Mouse (Mus musculus): ENCODE results near the gene Wfdc15b.

GRCm38 (mm10) chr2:164175850-164176249 is 45.6 kb downstream of the Wfdc15b start:
- TF ChIP-seq CTCF (IDR thresholded peaks at IDR 0.05; ENCODE audit: low read depth, low read length) = no peak
- TF ChIP-seq POLR2A (IDR thresholded peaks at IDR 0.05; ENCODE audit: borderline replicate concordance, low read depth, low read length) = no peak
